Mouse (Mus musculus) layer of hippocampus, adult 18-20 months (tissue): Measurements from ENCODE around the gene Zfp869. TPM values are rescaled to one million over a fixed set of nuclear protein-coding genes. Genes with fewer than 3 reads are reported as not detected.
"Not testable (repeated sequence)": the region's sequence is repeated elsewhere in the genome, so short reads cannot be mapped to it uniquely, and the experiment has no call there.

Source experiments
- DNase-seq, 2 experiments: peaks; one replicate each; pipeline ENCODE4 v3.0.0; 2022; ENCODE audit warnings: low spot score in 2 of 2
- long read RNA-seq: library from polyadenylated mRNA; stranded (forward); transcript quantifications from one replicate; pipeline ENCODE4 v2.0.0, GENCODE M21; 2021
- total RNA-seq, 2 experiments: library from RNA; stranded (reverse); gene quantifications; 2 replicates each; pipeline ENCODE4 v1.2.3; 2021

The Zfp869 gene
- total RNA-seq, result 10 to 100 TPM; 19.5 to 21.2 TPM
- long read RNA-seq, partial matches to known transcripts, result 3 of 38 reads
- long read RNA-seq, other reads (novel, unspliced or antisense), result 34 of 38 reads

GRCm38 (mm10) chr8:69710624-69711023 lies at the start of gene Zfp869:
TSS of gene Zfp869 (minus strand) at chr8:69710724.
- DNase-seq, result not testable (repeated sequence)

- DNase-seq, result no peak
These were observed 47.8 kb upstream of the Zfp869 start for GRCm38 (mm10) chr8:69758316-69758715.

GRCm38 (mm10) chr8:69752437-69752836 lies 41.9 kb upstream of the Zfp869 start:
- DNase-seq, result no peak

DNA sequence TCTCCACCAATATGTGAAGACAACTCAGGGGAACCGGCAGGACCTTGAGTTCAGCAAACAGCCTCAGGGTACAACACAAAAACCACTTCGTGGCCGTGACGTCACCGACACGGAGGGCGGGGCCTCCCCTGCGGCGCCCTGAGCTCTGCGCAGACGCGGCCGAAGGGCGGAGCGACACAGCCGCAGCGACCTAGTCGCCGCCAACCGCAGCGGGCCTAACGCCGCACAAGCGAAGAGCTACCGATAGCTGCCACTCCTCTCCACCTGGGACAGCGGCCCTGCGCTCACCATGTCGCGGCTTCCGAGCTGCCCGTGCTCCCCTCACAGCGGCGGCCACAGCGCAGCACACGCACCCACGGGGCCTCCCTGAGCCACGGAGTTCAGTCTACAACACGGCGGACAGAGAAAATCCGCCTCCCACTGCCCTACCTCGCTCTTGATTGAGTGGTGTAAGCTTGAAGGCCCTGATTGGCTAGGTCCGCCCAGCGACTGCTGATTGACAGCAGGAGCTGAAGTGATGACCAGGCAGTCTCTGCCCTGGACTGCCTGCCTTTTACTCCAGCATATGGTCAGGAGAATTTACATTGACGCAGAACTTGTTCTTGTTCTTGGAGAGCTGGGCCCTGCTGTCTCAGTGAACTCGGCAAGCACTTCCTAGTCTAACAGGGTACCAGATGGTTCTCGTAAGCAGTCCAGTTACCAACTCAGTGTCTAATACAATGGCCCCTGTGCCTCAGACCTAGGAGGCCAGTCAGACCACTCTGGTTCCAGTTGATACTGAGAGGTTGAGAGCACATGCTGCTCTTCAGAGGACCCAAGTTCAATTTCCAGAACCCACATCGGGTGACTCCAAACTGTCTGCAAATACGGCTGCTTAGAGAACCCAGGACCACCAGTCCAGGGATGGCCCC lies 39.3 kb upstream of the Zfp869 start, which contains the start of gene Zfp963:
Zfp963 (minus strand) TSS at position 427 of the 911 bp plus-strand sequence.
- DNase-seq, result peak; percentile 94 to 97

GRCm38 (mm10) chr8:69741231-69741630 lies 30.7 kb upstream of the Zfp869 start:
- no peak for DNase-seq

DNA sequence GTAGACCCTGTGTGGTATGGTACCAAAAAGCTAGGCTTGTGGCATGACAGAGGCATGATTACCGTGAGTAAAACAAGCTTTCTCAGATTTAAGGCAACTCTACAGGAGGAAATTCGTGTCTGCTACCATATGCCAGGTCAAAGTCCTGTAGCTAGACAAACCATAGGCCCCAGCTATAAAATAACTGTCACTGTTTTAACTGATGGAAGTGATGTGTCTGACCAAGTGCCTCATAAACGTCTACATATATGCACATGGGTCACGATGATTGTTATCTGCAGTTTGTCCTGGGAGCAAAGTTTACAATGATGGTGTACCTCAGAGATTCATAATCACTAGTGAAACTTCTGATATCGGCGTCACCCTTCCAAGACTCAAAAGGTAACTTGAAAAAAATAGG lies 30.2 kb upstream of the Zfp869 start:
- DNase-seq, result no peak

- DNase-seq, result no peak
These were observed 25.0 kb upstream of the Zfp869 start for GRCm38 (mm10) chr8:69735495-69735894.

DNA sequence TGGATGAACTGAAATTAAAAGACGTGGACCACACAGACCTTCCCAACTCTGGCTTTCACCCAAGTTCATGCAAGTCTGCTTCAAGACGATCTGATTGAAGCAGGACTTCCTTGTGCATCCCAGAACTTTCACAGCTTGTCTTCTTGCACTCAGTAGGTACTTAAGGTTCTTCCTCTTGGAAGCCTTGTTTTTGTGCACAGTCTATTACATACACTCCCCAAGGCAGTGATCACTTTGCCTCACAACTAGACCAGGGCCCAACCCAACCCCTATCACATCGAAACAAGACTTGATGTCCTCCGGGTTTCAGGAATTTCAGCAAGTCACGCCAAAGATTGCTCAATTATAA lies 6.7 kb upstream of the Zfp869 start:
- DNase-seq, result no peak

- peak; percentile 96 to 99 for DNase-seq
These were observed 6.1 kb upstream of the Zfp869 start for GRCm38 (mm10) chr8:69716403-69717231.

- no peak for DNase-seq
These were observed 4.8 kb upstream of the Zfp869 start for GRCm38 (mm10) chr8:69715366-69715765.

GRCm38 (mm10) chr8:69713516-69713915 lies 3.0 kb upstream of the Zfp869 start:
- DNase-seq, result no peak

DNA sequence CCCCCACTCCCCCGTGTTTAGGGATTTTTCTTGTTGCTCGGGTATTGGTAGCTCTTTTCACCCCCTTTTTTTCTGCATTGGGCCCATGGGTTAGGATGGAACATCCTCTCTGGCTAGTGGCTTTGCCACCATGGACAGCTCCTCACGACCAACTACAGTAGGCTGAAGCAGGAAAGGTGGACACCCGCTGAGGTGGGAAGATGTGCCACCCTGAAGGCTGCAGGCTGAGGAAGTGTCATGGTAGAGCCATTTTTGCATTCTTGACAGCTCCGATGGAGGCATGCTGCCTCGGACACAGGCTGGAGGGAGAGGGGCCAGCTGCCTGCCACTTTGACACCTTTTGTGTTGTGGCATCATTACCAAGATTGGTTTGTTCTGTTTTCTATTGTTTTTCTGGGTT lies 8.7 kb downstream of the Zfp869 start:
- DNase-seq, result no peak

GRCm38 (mm10) chr8:69665051-69665450 lies 45.5 kb downstream of the Zfp869 start:
- DNase-seq, result not testable (repeated sequence)

GRCm38 (mm10) chr8:69661294-69661693 lies 49.2 kb downstream of the Zfp869 start:
- no peak for DNase-seq

Other genes with a start within 250 kb of the Zfp869 start
- gene Gm7697, start 187.7 kb downstream of the Zfp869 start, total RNA-seq, result not detected
- gene Zfp868, start 85.2 kb downstream of the Zfp869 start, total RNA-seq, result 10 to 100 TPM; 14.9 to 15.6 TPM
- 1 to 10 TPM; 5.5 TPM for gene Zfp964, start 56.2 kb downstream of the Zfp869 start, total RNA-seq
- 1 to 10 TPM; 4.6 to 5.0 TPM for gene Zfp963, start 39.2 kb upstream of the Zfp869 start, total RNA-seq
- 1 to 10 TPM in 1 of 2 experiments, under 1 TPM in 1; 0.91 to 3.0 TPM for gene Gm20422, start 64.2 kb upstream of the Zfp869 start, total RNA-seq
- gene Atp13a1, start 80.4 kb upstream of the Zfp869 start, total RNA-seq, result 10 to 100 TPM; 36.0 to 37.2 TPM
- gene Zfp866, start 80.5 kb upstream of the Zfp869 start, total RNA-seq, result 10 to 100 TPM; 25.6 to 27.0 TPM
- 10 to 100 TPM; 12.1 to 13.3 TPM for gene Gmip, start 98.0 kb upstream of the Zfp869 start, total RNA-seq
- under 1 TPM; 0.43 to 0.50 TPM for gene Lpar2, start 111.7 kb upstream of the Zfp869 start, total RNA-seq
- gene Pbx4, start 121.8 kb upstream of the Zfp869 start, total RNA-seq, result 10 to 100 TPM; 12.4 to 14.0 TPM
- gene Cilp2, start 177.0 kb upstream of the Zfp869 start, total RNA-seq, result under 1 TPM; 0.48 to 0.59 TPM
- gene Tssk6, start 191.5 kb upstream of the Zfp869 start, total RNA-seq, result under 1 TPM; 0.25 to 0.33 TPM
- 100 to 1,000 TPM; 154 to 158 TPM for gene Ndufa13, start 191.8 kb upstream of the Zfp869 start, total RNA-seq
- 10 to 100 TPM; 37.5 to 39.6 TPM for gene Yjefn3, start 192.0 kb upstream of the Zfp869 start, total RNA-seq